Mouse (Mus musculus): Measurements from ENCODE around the gene Wdr17. TPM values are rescaled to one million over a fixed set of nuclear protein-coding genes. Genes with fewer than 3 reads are reported as not detected.
"Not testable (repeated sequence)": the region's sequence is repeated elsewhere in the genome, so short reads cannot be mapped to it uniquely, and the experiment has no call there.

The Wdr17 gene
- polyA plus RNA-seq, 1 experiment from 2014 or later = 1.0 TPM

- 80% methylated on average over 2 of the region's 2 CpGs for WGBS
- ATAC-seq (ENCODE audit: insufficient number of reproducible peaks, low FRiP score, low TSS enrichment, low read depth) = no peak
Observed at GRCm38 (mm10) chr8:54659703-54660102, 227.3 kb downstream of the Wdr17 start.

GRCm38 (mm10) chr8:54638634-54639033, 248.3 kb downstream of the Wdr17 start:
- Histone ChIP-seq H3K4me3 (no peak overlapping the region), H3K27me3 (no peaks in the 10 kb centered on the region), H3K4me2 (no peak overlapping the region), H3K36me3 (no peaks in the 10 kb centered on the region), H3K4me1 (no peaks in the 10 kb centered on the region), H3K9me3 (no peaks in the 10 kb centered on the region), H3K27ac (no peak overlapping the region), H3K9ac (no peak overlapping the region)
- ATAC-seq (ENCODE audit: insufficient number of reproducible peaks, low FRiP score, low TSS enrichment, low read depth) = no peak
- 52% methylated on average over 4 of the region's 4 CpGs for WGBS

More at GRCm38 (mm10) chr8:54659703-54660102, 227.3 kb downstream of the Wdr17 start:
- Histone ChIP-seq H3K4me2 (no peak overlapping the region), H3K27me3 (no peaks in the 10 kb centered on the region), H3K9me3 (no peaks in the 10 kb centered on the region), H3K27ac (no peak overlapping the region), H3K36me3 (no peaks in the 10 kb centered on the region), H3K4me1 (no peaks in the 10 kb centered on the region), H3K4me3 (no peak overlapping the region), H3K9ac (no peak overlapping the region)

- not testable (repeated sequence) for H3K4me3 ChIP-seq; H3K27ac ChIP-seq; H3K9me3 ChIP-seq; H3K36me3 ChIP-seq; H3K4me2 ChIP-seq; H3K9ac ChIP-seq; H3K4me1 ChIP-seq; ATAC-seq (ENCODE audit: insufficient number of reproducible peaks, low FRiP score, low TSS enrichment, low read depth); H3K27me3 ChIP-seq
- WGBS = 82% methylated on average over 17 of the region's 17 CpGs
Observed at GRCm38 (mm10) chr8:54616710-54617109, 270.3 kb downstream of the Wdr17 start.

- 60% methylated on average over 4 of the region's 4 CpGs for WGBS
- Histone ChIP-seq H3K4me2 (no peak overlapping the region), H3K9me3 (no peaks in the 10 kb centered on the region), H3K4me3 (no peak overlapping the region), H3K4me1 (no peaks in the 10 kb centered on the region), H3K27ac (no peak overlapping the region), H3K36me3 (no peaks in the 10 kb centered on the region), H3K9ac (no peak overlapping the region), H3K27me3 (no peaks in the 10 kb centered on the region)
- no peak for ATAC-seq (ENCODE audit: insufficient number of reproducible peaks, low FRiP score, low TSS enrichment, low read depth)
Observed at GRCm38 (mm10) chr8:54610238-54610637, 276.7 kb downstream of the Wdr17 start.

- 89% methylated on average over 2 of the region's 2 CpGs for WGBS
- Histone ChIP-seq H3K36me3 (no peaks in the 10 kb centered on the region), H3K9me3 (no peaks in the 10 kb centered on the region), H3K27me3 (no peaks in the 10 kb centered on the region), H3K4me3 (no peak overlapping the region), H3K27ac (no peak overlapping the region), H3K4me2 (no peak overlapping the region), H3K4me1 (no peaks in the 10 kb centered on the region), H3K9ac (no peak overlapping the region)
- ATAC-seq (ENCODE audit: insufficient number of reproducible peaks, low FRiP score, low TSS enrichment, low read depth) = no peak
Observed at GRCm38 (mm10) chr8:54609336-54609735, 277.6 kb downstream of the Wdr17 start.

- H3K9ac ChIP-seq = no peak overlapping the region
- no peak for ATAC-seq (ENCODE audit: insufficient number of reproducible peaks, low FRiP score, low TSS enrichment, low read depth)
- H3K9me3 ChIP-seq = no peaks in the 10 kb centered on the region
- no peaks in the 10 kb centered on the region for H3K36me3 ChIP-seq
- H3K27ac ChIP-seq = no peak overlapping the region
- no peaks in the 10 kb centered on the region for H3K27me3 ChIP-seq
- H3K4me2 ChIP-seq = no peak overlapping the region
- 74% methylated on average over 4 of the region's 4 CpGs for WGBS
- H3K4me3 ChIP-seq = no peak overlapping the region
- H3K4me1 ChIP-seq = peaks cover 6% of the 10 kb centered on the region; the same call in 1 of the 2 replicates
Observed at GRCm38 (mm10) chr8:54603440-54603839, 283.5 kb downstream of the Wdr17 start.

GRCm38 (mm10) chr8:54600671-54601251, 286.2 kb downstream of the Wdr17 start, which contains the start of gene Spata4:
Gene Spata4, plus strand, starts transcription at chr8:54600781.
- Histone ChIP-seq H3K36me3 (no peaks in the 10 kb centered on the region), H3K4me2 (peak within 1 kb of the TSS; percentile 46), H3K9ac (no peak within 1 kb of the TSS), H3K4me1 (peaks cover 6% of the 10 kb centered on the region; the same call in 1 of the 2 replicates), H3K4me3 (peak within 1 kb of the TSS; percentile 21), H3K27me3 (no peaks in the 10 kb centered on the region), H3K27ac (no peak within 1 kb of the TSS), H3K9me3 (no peaks in the 10 kb centered on the region)
- WGBS = 15% methylated on average over 21 of the region's 21 CpGs
- no peak for ATAC-seq (ENCODE audit: insufficient number of reproducible peaks, low FRiP score, low TSS enrichment, low read depth)

- no peak overlapping the region for H3K4me2 ChIP-seq
- H3K9ac ChIP-seq = no peak overlapping the region
- H3K27ac ChIP-seq = no peak overlapping the region
- no peaks in the 10 kb centered on the region for H3K36me3 ChIP-seq
- H3K27me3 ChIP-seq = no peaks in the 10 kb centered on the region
- no peaks in the 10 kb centered on the region for H3K9me3 ChIP-seq
- no peak for ATAC-seq (ENCODE audit: insufficient number of reproducible peaks, low FRiP score, low TSS enrichment, low read depth)
- H3K4me3 ChIP-seq = no peak overlapping the region
- peaks cover 6% of the 10 kb centered on the region; the same call in 1 of the 2 replicates for H3K4me1 ChIP-seq
- WGBS = 83% methylated on average over 2 of the region's 2 CpGs
Observed at GRCm38 (mm10) chr8:54597386-54597785, 289.6 kb downstream of the Wdr17 start.

GRCm38 (mm10) chr8:54596940-54597339, 290.0 kb downstream of the Wdr17 start:
- no peak for ATAC-seq (ENCODE audit: insufficient number of reproducible peaks, low FRiP score, low TSS enrichment, low read depth)
- peaks cover 6% of the 10 kb centered on the region; the same call in 1 of the 2 replicates for H3K4me1 ChIP-seq

GRCm38 (mm10) chr8:54596051-54596450, 290.9 kb downstream of the Wdr17 start:
- no peak overlapping the region for H3K9ac ChIP-seq
- 64% methylated on average over 2 of the region's 2 CpGs for WGBS
- no peaks in the 10 kb centered on the region for H3K9me3 ChIP-seq
- H3K4me1 ChIP-seq = peaks cover 6% of the 10 kb centered on the region; the same call in 1 of the 2 replicates
- no peak overlapping the region for H3K27ac ChIP-seq
- no peak overlapping the region for H3K4me3 ChIP-seq
- no peak for ATAC-seq (ENCODE audit: insufficient number of reproducible peaks, low FRiP score, low TSS enrichment, low read depth)
- H3K27me3 ChIP-seq = no peaks in the 10 kb centered on the region
- H3K4me2 ChIP-seq = no peak overlapping the region
- H3K36me3 ChIP-seq = no peaks in the 10 kb centered on the region

More at GRCm38 (mm10) chr8:54596940-54597339, 290.0 kb downstream of the Wdr17 start:
- WGBS = 86% methylated on average over 2 of the region's 2 CpGs
- no peak overlapping the region for H3K4me3 ChIP-seq
- H3K9me3 ChIP-seq = no peaks in the 10 kb centered on the region
- no peak overlapping the region for H3K4me2 ChIP-seq
- H3K27ac ChIP-seq = no peak overlapping the region
- H3K36me3 ChIP-seq = no peaks in the 10 kb centered on the region
- H3K27me3 ChIP-seq = no peaks in the 10 kb centered on the region
- H3K9ac ChIP-seq = no peak overlapping the region

GRCm38 (mm10) chr8:54594634-54595033, 292.4 kb downstream of the Wdr17 start:
- Histone ChIP-seq H3K9ac (no peak overlapping the region), H3K4me1 (no peaks in the 10 kb centered on the region), H3K4me2 (no peak overlapping the region), H3K4me3 (no peak overlapping the region), H3K36me3 (no peaks in the 10 kb centered on the region), H3K27me3 (no peaks in the 10 kb centered on the region), H3K9me3 (no peaks in the 10 kb centered on the region), H3K27ac (no peak overlapping the region)
- no peak for ATAC-seq (ENCODE audit: insufficient number of reproducible peaks, low FRiP score, low TSS enrichment, low read depth)
- 70% methylated on average over 5 of the region's 5 CpGs for WGBS

GRCm38 (mm10) chr8:54582886-54583285, 304.1 kb downstream of the Wdr17 start:
- H3K36me3 ChIP-seq = no peaks in the 10 kb centered on the region
- no peak overlapping the region for H3K4me3 ChIP-seq
- no peaks in the 10 kb centered on the region for H3K27me3 ChIP-seq
- H3K4me2 ChIP-seq = no peak overlapping the region
- no peak overlapping the region for H3K9ac ChIP-seq
- WGBS = 35% methylated on average over 1 of the region's 1 CpGs
- H3K27ac ChIP-seq = no peak overlapping the region
- no peaks in the 10 kb centered on the region for H3K9me3 ChIP-seq
- no peak for ATAC-seq (ENCODE audit: insufficient number of reproducible peaks, low FRiP score, low TSS enrichment, low read depth)
- H3K4me1 ChIP-seq = no peaks in the 10 kb centered on the region

GRCm38 (mm10) chr8:54581436-54581835, 305.5 kb downstream of the Wdr17 start:
- Histone ChIP-seq H3K4me2 (no peak overlapping the region), H3K27me3 (no peaks in the 10 kb centered on the region), H3K9me3 (no peaks in the 10 kb centered on the region), H3K4me1 (no peaks in the 10 kb centered on the region), H3K4me3 (no peak overlapping the region), H3K9ac (no peak overlapping the region), H3K27ac (no peak overlapping the region), H3K36me3 (no peaks in the 10 kb centered on the region)
- no peak for ATAC-seq (ENCODE audit: insufficient number of reproducible peaks, low FRiP score, low TSS enrichment, low read depth)
- WGBS = 78% methylated on average over 3 of the region's 3 CpGs

Measured in limb, embryonic 15.5 days (tissue).